Mouse (Mus musculus): ENCODE data around the gene Olfr1324. TPM values are rescaled to one million over a fixed set of nuclear protein-coding genes. Genes with fewer than 3 reads are reported as not detected.
A peak's percentile ranks its signal among the peaks of the same experiment; 100 is the strongest.

Gene Olfr1324
- total and polyA plus RNA-seq, 3 experiments: not detected

DNA sequence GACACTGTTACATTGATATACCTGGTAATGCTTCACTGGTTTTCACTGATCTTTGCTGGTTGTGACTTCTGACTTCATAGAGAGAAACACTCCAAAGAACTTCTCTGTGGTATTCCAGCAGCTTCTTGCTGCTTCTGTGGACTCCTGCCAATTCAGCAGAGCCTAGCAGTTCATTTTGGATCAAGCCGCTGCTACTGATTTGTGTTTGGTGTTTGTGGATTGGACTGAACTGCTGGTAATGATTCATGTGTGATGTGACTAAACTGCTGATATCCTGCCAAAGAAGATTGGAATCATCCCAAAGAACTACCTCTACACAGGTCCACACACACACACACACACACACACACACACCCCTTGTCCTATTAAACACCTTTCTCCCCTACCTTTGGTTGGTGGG lies 14.4 kb upstream of the Olfr1324 start:
- no peak overlapping the region for H3K9ac ChIP-seq (ENCODE audit: control insufficient read depth, low read depth, low read length, poor library complexity, severe bottlenecking)
- no peak overlapping the region for H3K4me3 ChIP-seq (ENCODE audit: control insufficient read depth in 1 of 2, insufficient read depth in 1 of 2, low read depth in 2 of 2, low read length in 2 of 2)
- peaks cover 0 to 3% of the 10 kb centered on the region in 2 experiments; a peak in 1 of 4 replicates for H3K36me3 ChIP-seq (ENCODE audit: control insufficient read depth in 1 of 2, insufficient read depth in 2 of 2, low read length in 2 of 2)
- TF ChIP-seq ZC3H11A (IDR thresholded peaks at IDR 0.05; ENCODE audit: low read depth, low read length): no peak
- TF ChIP-seq CHD1 (IDR thresholded peaks at IDR 0.05; ENCODE audit: low read depth, low read length): no peak
- no peak for TF ChIP-seq BHLHE40 (IDR thresholded peaks at IDR 0.05; ENCODE audit: borderline replicate concordance, low read depth, low read length)
- no peak for TF ChIP-seq JUND (IDR thresholded peaks at IDR 0.05; ENCODE audit: low read depth, low read length)
- TF ChIP-seq USF1 (IDR thresholded peaks at IDR 0.05; ENCODE audit: low read depth, low read length): no peak
- no peak for TF ChIP-seq MAZ (IDR thresholded peaks at IDR 0.05; ENCODE audit: low read depth, low read length)
- TF ChIP-seq CHD2 (IDR thresholded peaks at IDR 0.05; ENCODE audit: low read length): no peak
- TF ChIP-seq UBTF (IDR thresholded peaks at IDR 0.05; ENCODE audit: borderline replicate concordance, insufficient read depth, low read depth, low read length): no peak
- no peak for TF ChIP-seq ZMIZ1 (IDR thresholded peaks at IDR 0.05; ENCODE audit: low read depth, low read length)
- no peak for TF ChIP-seq NRF1 (IDR thresholded peaks at IDR 0.05; ENCODE audit: insufficient read depth, low read depth, low read length, poor library complexity, severe bottlenecking)
- TF ChIP-seq RCOR1 (IDR thresholded peaks at IDR 0.05; ENCODE audit: low read depth, low read length): no peak
- H3K9me3 ChIP-seq (replicated peaks; ENCODE audit: insufficient read depth, low read length): no peaks in the 10 kb centered on the region
- H3K27me3 ChIP-seq (ENCODE audit: control insufficient read depth in 1 of 2, insufficient read depth in 2 of 2, low read length in 2 of 2): no peaks in the 10 kb centered on the region
- H3K4me1 ChIP-seq (ENCODE audit: control insufficient read depth in 1 of 2, insufficient read depth in 2 of 2, low read length in 2 of 2): peaks cover 0 to 6% of the 10 kb centered on the region in 2 experiments; a peak in 3 of 4 replicates
- H3K27ac ChIP-seq (ENCODE audit: control insufficient read depth, low read depth, low read length): no peak overlapping the region
- peak; percentile 30 for DNase-seq (ENCODE audit: low read depth, low spot score)
- no peaks in the 10 kb centered on the region for H3K79me2 ChIP-seq (ENCODE audit: control insufficient read depth, insufficient read depth, low read length, poor library complexity)

DNA sequence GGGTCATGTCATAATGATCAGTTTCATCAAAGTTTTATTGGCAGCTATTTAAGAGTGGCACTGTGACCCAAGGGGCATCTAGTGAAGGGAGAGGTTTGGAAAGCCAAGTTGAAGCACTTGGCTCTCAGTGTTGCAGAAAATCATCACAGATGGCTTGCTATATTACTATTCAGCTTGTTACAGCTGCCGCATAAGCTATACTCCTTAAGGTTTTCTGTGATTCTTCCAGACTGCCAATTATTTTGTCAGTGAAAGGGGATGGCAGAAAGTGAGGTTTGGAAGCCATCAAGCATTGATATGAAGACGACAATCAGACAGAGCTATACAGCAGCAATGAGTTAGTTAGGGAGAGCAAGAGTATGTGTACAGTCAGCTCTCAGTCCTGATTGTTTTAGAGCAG lies 4.2 kb upstream of the Olfr1324 start:
- H3K4me1 ChIP-seq (ENCODE audit: control insufficient read depth in 1 of 2, insufficient read depth in 2 of 2, low read length in 2 of 2): no peaks in the 10 kb centered on the region
- no peak for TF ChIP-seq ZC3H11A (IDR thresholded peaks at IDR 0.05; ENCODE audit: low read depth, low read length)
- TF ChIP-seq MXI1 (IDR thresholded peaks at IDR 0.05; ENCODE audit: low read depth, low read length): no peak
- TF ChIP-seq ZMIZ1 (IDR thresholded peaks at IDR 0.05; ENCODE audit: low read depth, low read length): no peak
- no peak for TF ChIP-seq BHLHE40 (IDR thresholded peaks at IDR 0.05; ENCODE audit: borderline replicate concordance, low read depth, low read length)
- TF ChIP-seq POLR2AphosphoS5 (IDR thresholded peaks at IDR 0.05; ENCODE audit: borderline replicate concordance, low read depth, low read length): no peak
- TF ChIP-seq TBP (IDR thresholded peaks at IDR 0.05; ENCODE audit: low read depth, low read length): no peak
- no peak for TF ChIP-seq EP300 (IDR thresholded peaks at IDR 0.05; ENCODE audit: low read depth in 1 of 2, low read length in 2 of 2)
- no peak for TF ChIP-seq ETS1 (IDR thresholded peaks at IDR 0.05; ENCODE audit: low read depth, low read length)
- no peak overlapping the region for H3K9ac ChIP-seq (ENCODE audit: control insufficient read depth, low read depth, low read length, poor library complexity, severe bottlenecking)
- DNase-seq (ENCODE audit: low read depth, low spot score): no peak
- H3K9me3 ChIP-seq (replicated peaks; ENCODE audit: insufficient read depth, low read length): no peaks in the 10 kb centered on the region
- no peak overlapping the region for H3K27ac ChIP-seq (ENCODE audit: control insufficient read depth, low read depth, low read length)
- H3K36me3 ChIP-seq (ENCODE audit: control insufficient read depth in 1 of 2, insufficient read depth in 2 of 2, low read length in 2 of 2): no peaks in the 10 kb centered on the region
- no peak overlapping the region for H3K4me3 ChIP-seq (ENCODE audit: control insufficient read depth in 1 of 2, insufficient read depth in 1 of 2, low read depth in 2 of 2, low read length in 2 of 2)
- H3K79me2 ChIP-seq (ENCODE audit: control insufficient read depth, insufficient read depth, low read length, poor library complexity): no peaks in the 10 kb centered on the region
- H3K27me3 ChIP-seq (ENCODE audit: control insufficient read depth in 1 of 2, insufficient read depth in 2 of 2, low read length in 2 of 2): no peaks in the 10 kb centered on the region
